Mouse (Mus musculus) cortical plate, adult 2 months (tissue): ENCODE data around the gene Nt5c3b.

Experiments used
- CTCF ChIP-seq: fragments of 200-500 bp; IDR thresholded peaks from 2 replicates; pipeline ENCODE4 v1.5.1; 2011; ENCODE audit warnings: mild to moderate bottlenecking, control low read depth, low read length; ENCODE audit not compliant: insufficient read depth; ENCODE audit errors: extremely low read depth
- POLR2A ChIP-seq: fragments of 200-500 bp; IDR thresholded peaks from 2 replicates; pipeline ENCODE4 v1.6.1; 2011; ENCODE audit warnings: mild to moderate bottlenecking, low read length, control low read depth; ENCODE audit not compliant: insufficient read depth; ENCODE audit errors: extremely low read depth

- TF ChIP-seq CTCF, result no peak
- no peak for TF ChIP-seq POLR2A
Observed at GRCm38 (mm10) chr11:100398517-100398916, 43.1 kb downstream of the Nt5c3b start.
